25 mouse cellular contexts compared by ENCODE assay signal in the genomic region with DNA sequence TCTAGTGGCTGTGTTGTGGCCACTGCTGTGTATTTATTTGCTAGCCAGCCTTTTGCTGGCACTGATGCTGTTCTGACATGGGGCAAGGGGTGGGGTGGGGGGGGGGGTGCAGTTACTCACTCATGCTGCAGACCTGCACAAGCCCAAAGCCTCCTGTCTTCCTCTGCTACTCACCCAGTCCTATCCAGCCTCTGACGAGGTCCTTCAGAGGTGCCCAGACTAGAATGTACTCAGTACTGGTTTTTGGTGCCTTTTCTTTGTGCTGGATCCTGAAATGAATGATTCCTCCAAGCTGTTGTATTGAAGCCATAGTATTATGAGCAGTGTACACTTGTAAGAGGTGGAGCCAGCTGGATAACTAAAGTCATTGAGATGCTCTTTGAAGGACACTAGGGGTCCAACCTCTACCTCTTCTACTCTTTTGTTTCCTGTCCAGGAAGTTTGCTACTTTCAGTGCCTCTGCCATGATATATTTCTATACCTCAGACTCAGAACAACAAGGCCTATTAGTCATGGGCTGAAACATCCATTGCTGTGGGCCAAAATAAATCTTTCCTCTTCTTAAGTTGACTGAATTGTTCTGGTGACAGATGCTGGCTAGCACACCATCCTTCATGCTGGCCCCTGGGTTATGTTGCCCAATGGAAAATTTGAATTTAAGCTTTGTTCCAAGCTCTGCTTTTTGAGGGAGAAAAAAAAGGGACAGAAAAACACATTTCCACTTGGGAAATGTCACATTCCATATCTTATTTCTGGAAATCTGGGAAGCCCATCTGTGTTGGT.
A peak's percentile ranks its signal among the peaks of the same experiment; 100 is the strongest.
DNase-seq lines count a peak whose midpoint lies in the region; ATAC-seq and TF ChIP-seq lines count a peak whose summit lies in the region.
"Had no signal": no experiment of that assay in that cellular context is flagged by ENCODE, and none has a peak within 500 bp of the region (broad histone marks: within the 10 kb centered on the region; RNA-seq: fewer than 3 reads in every experiment).

No protein-coding gene starts in this region.

- DNase-seq in hindbrain, embryonic 11.5 days (ENCODE audit: low spot score): no peak
- DNase-seq in hindbrain, postnatal 0 days (ENCODE audit: low spot score): no peak
- no peak for DNase-seq in neural tube, embryonic 11.5 days (ENCODE audit: low spot score)
- DNase-seq in brain, adult 2 months (ENCODE audit: low read depth, low spot score): peak; percentile 18
- no peak for DNase-seq in ovary, adult 18-20 months (ENCODE audit: low spot score)
- DNase-seq in thymus, postnatal 4 days: no peak
- DNase-seq: adrenal gland, postnatal 14 days; B cell, adult 2 months; cerebellum, adult 18-20 months; cerebellum, adult 9-11 months; cerebellum, postnatal 36 days; gastrocnemius, adult 2 months; gastrocnemius, postnatal 36 days; heart, adult 2 months; kidney, adult 18-20 months had no signal

- no peaks in the 10 kb centered on the region for H3K9me3 ChIP-seq in hindbrain, embryonic 11.5 days (ENCODE audit: control insufficient read depth, low read length)
- H3K9me3 ChIP-seq in hindbrain, postnatal 0 days (ENCODE audit: low read length): no peaks in the 10 kb centered on the region
- H3K9me3 ChIP-seq in neural tube, embryonic 11.5 days (ENCODE audit: control insufficient read depth, low read length): no peaks in the 10 kb centered on the region
- H3K9me3 ChIP-seq in neural tube, embryonic 15.5 days (replicated peaks): no peaks in the 10 kb centered on the region
- H3K9me3 ChIP-seq: embryonic facial prominence, embryonic 15.5 days; forebrain, embryonic 12.5 days; heart, embryonic 15.5 days; hindbrain, embryonic 10.5 days; intestine, embryonic 15.5 days had no signal

- no peaks in the 10 kb centered on the region for H3K36me3 ChIP-seq in hindbrain, embryonic 11.5 days (ENCODE audit: control insufficient read depth, insufficient read depth, low read length)
- H3K36me3 ChIP-seq in hindbrain, postnatal 0 days (ENCODE audit: insufficient read depth, low read length): no peaks in the 10 kb centered on the region
- H3K36me3 ChIP-seq in neural tube, embryonic 11.5 days (ENCODE audit: control insufficient read depth, insufficient read depth, low read length): no peaks in the 10 kb centered on the region
- H3K36me3 ChIP-seq in neural tube, embryonic 15.5 days: no peaks in the 10 kb centered on the region
- H3K36me3 ChIP-seq: embryonic facial prominence, embryonic 15.5 days; forebrain, embryonic 12.5 days; G1E; heart, embryonic 15.5 days; hindbrain, embryonic 10.5 days; intestine, embryonic 15.5 days had no signal

- H3K9ac ChIP-seq in hindbrain, embryonic 11.5 days (ENCODE audit: low read depth, low read length): no peak overlapping the region
- H3K9ac ChIP-seq in hindbrain, postnatal 0 days (replicated peaks; ENCODE audit: low read length): no peak overlapping the region
- no peak overlapping the region for H3K9ac ChIP-seq in neural tube, embryonic 11.5 days (ENCODE audit: low read length)
- no peak overlapping the region for H3K9ac ChIP-seq in neural tube, embryonic 15.5 days (replicated peaks)
- H3K9ac ChIP-seq: embryonic facial prominence, embryonic 15.5 days; forebrain, embryonic 12.5 days; heart, embryonic 15.5 days; intestine, embryonic 15.5 days had no signal

- no peak overlapping the region for H3K27ac ChIP-seq in hindbrain, embryonic 11.5 days (ENCODE audit: low read depth, low read length)
- no peak overlapping the region for H3K27ac ChIP-seq in hindbrain, postnatal 0 days
- H3K27ac ChIP-seq in neural tube, embryonic 11.5 days (ENCODE audit: low read depth, low read length): no peak overlapping the region
- H3K27ac ChIP-seq in neural tube, embryonic 15.5 days (replicated peaks): no peak overlapping the region
- H3K27ac ChIP-seq: embryonic facial prominence, embryonic 15.5 days; forebrain, embryonic 12.5 days; gastrocnemius, adult 2 months; heart, adult 2 months; heart, embryonic 15.5 days; hindbrain, embryonic 10.5 days; intestine, embryonic 15.5 days had no signal

- H3K4me2 ChIP-seq in hindbrain, embryonic 11.5 days (replicated peaks; ENCODE audit: low read depth, low read length): no peak overlapping the region
- no peak overlapping the region for H3K4me2 ChIP-seq in hindbrain, postnatal 0 days (ENCODE audit: low read depth, low read length)
- H3K4me2 ChIP-seq in neural tube, embryonic 11.5 days (ENCODE audit: low read depth): no peak overlapping the region
- no peak overlapping the region for H3K4me2 ChIP-seq in neural tube, embryonic 15.5 days
- H3K4me2 ChIP-seq: embryonic facial prominence, embryonic 15.5 days; forebrain, embryonic 12.5 days; heart, embryonic 11.5 days; heart, embryonic 15.5 days; intestine, embryonic 15.5 days had no signal

- H3K4me3 ChIP-seq in hindbrain, embryonic 11.5 days (ENCODE audit: low read depth, low read length): no peak overlapping the region
- no peak overlapping the region for H3K4me3 ChIP-seq in hindbrain, postnatal 0 days (ENCODE audit: low read length)
- no peak overlapping the region for H3K4me3 ChIP-seq in neural tube, embryonic 11.5 days (ENCODE audit: low read depth, low read length)
- H3K4me3 ChIP-seq in neural tube, embryonic 15.5 days (replicated peaks): no peak overlapping the region
- H3K4me3 ChIP-seq: embryonic facial prominence, embryonic 15.5 days; forebrain, embryonic 12.5 days; gastrocnemius, adult 2 months; heart, adult 2 months; heart, embryonic 15.5 days; hindbrain, embryonic 10.5 days; intestine, embryonic 15.5 days had no signal

- WGBS in hindbrain, embryonic 11.5 days: 57% methylated on average over 1 of the region's 1 CpGs
- WGBS in hindbrain, postnatal 0 days: 48% methylated on average over 1 of the region's 1 CpGs
- 45% methylated on average over 1 of the region's 1 CpGs for WGBS in neural tube, embryonic 11.5 days
- 38% methylated on average over 1 of the region's 1 CpGs for WGBS in neural tube, embryonic 15.5 days

- no peaks in the 10 kb centered on the region for H3K4me1 ChIP-seq in hindbrain, embryonic 11.5 days (replicated peaks; ENCODE audit: control insufficient read depth, insufficient read depth, low read length)
- no peaks in the 10 kb centered on the region for H3K4me1 ChIP-seq in hindbrain, postnatal 0 days (ENCODE audit: insufficient read depth, low read length)
- H3K4me1 ChIP-seq in neural tube, embryonic 11.5 days (ENCODE audit: control insufficient read depth, insufficient read depth, low read length): peaks cover 4% of the 10 kb centered on the region; the same call in 1 of the 2 replicates
- peaks cover 5% of the 10 kb centered on the region for H3K4me1 ChIP-seq in neural tube, embryonic 15.5 days

- ATAC-seq in hindbrain, embryonic 11.5 days (ENCODE audit: low FRiP score): peak; percentile 17; the same call in 1 of the 2 replicates
- ATAC-seq in hindbrain, postnatal 0 days: no peak
- ATAC-seq in neural tube, embryonic 11.5 days (ENCODE audit: insufficient read depth, low FRiP score, low TSS enrichment): peak; percentile 50
- ATAC-seq in neural tube, embryonic 15.5 days (ENCODE audit: low FRiP score): no peak
- ATAC-seq: CD4-positive, CD25-positive, alpha-beta regulatory T cell, adult 4 months; forebrain, embryonic 16.5 days; intestine, embryonic 15.5 days had no signal

- no peak for TF ChIP-seq CTCF in hindbrain, postnatal 0 days (IDR thresholded peaks at IDR 0.05; ENCODE audit: low read depth)

- no peaks in the 10 kb centered on the region for H3K27me3 ChIP-seq in hindbrain, embryonic 11.5 days (ENCODE audit: control insufficient read depth, insufficient read depth, low read length)
- H3K27me3 ChIP-seq in hindbrain, postnatal 0 days (ENCODE audit: insufficient read depth, low read length): no peaks in the 10 kb centered on the region
- H3K27me3 ChIP-seq in neural tube, embryonic 11.5 days (ENCODE audit: control insufficient read depth, insufficient read depth, low read length): no peaks in the 10 kb centered on the region
- no peaks in the 10 kb centered on the region for H3K27me3 ChIP-seq in neural tube, embryonic 15.5 days (replicated peaks)
- H3K27me3 ChIP-seq: embryonic facial prominence, embryonic 15.5 days; forebrain, embryonic 12.5 days; heart, embryonic 15.5 days; intestine, embryonic 15.5 days had no signal

Comparison
In these comparisons a context has a peak if more than half of its experiments do, and no peak if none do; other contexts are left out.
1. ATAC-seq: peak in hindbrain, embryonic 11.5 days (single experiment) and neural tube, embryonic 11.5 days (single experiment); none in hindbrain, postnatal 0 days (single experiment) and neural tube, embryonic 15.5 days (single experiment).